Mouse (Mus musculus) bone marrow, adult 2 months (tissue): Measurements from ENCODE around the gene Foxo3.

ENCODE experiments used
- CTCF ChIP-seq: fragments of 200-500 bp; IDR thresholded peaks from 2 replicates; pipeline ENCODE4 v1.5.1; 2011; ENCODE audit warnings: low read length, control low read depth; ENCODE audit not compliant: control insufficient read depth, insufficient read depth
- POLR2A ChIP-seq: fragments of 200-500 bp; IDR thresholded peaks from 2 replicates; pipeline ENCODE4 v1.6.1; 2011; ENCODE audit warnings: low read depth, mild to moderate bottlenecking, control low read depth, low read length, borderline replicate concordance; ENCODE audit not compliant: control insufficient read depth

- no peak for TF ChIP-seq CTCF
- no peak for TF ChIP-seq POLR2A
Observed at GRCm38 (mm10) chr10:42189674-42190434, 86.7 kb downstream of the Foxo3 start.
